Mouse (Mus musculus) G1E (cell line): ENCODE measurements around the gene Cip2a. TPM values are rescaled to one million over a fixed set of nuclear protein-coding genes. Genes with fewer than 3 reads are reported as not detected.

Experiments used
- ATAC-seq: 2 replicates; pipeline ENCODE4 v1.8.0; 2016; ENCODE audit warnings: mild to moderate bottlenecking; ENCODE audit not compliant: insufficient number of reproducible peaks, poor library complexity, low FRiP score, severe bottlenecking; ENCODE audit errors: extremely low read depth
- DNase-seq: peaks from one replicate; pipeline ENCODE4 v3.0.0; 2012; ENCODE audit warnings: low spot score
- H3K27me3 ChIP-seq: 2 replicates; pipeline ENCODE4 v1.6.1; 2012; ENCODE audit warnings: mild to moderate bottlenecking, low read length, inconsistent platforms; ENCODE audit not compliant: insufficient read depth
- H3K36me3 ChIP-seq: replicated peaks from 2 replicates; pipeline ENCODE3; 2012; ENCODE audit warnings: mild to moderate bottlenecking, inconsistent platforms
- H3K4me1 ChIP-seq: 2 replicates; pipeline ENCODE4 v1.6.1; 2012; ENCODE audit warnings: low read depth, low read length, inconsistent platforms, mixed read lengths; ENCODE audit not compliant: insufficient read depth
- H3K4me3 ChIP-seq: 2 replicates; pipeline ENCODE4 v1.5.1; 2012; ENCODE audit warnings: low read depth, mild to moderate bottlenecking, inconsistent platforms, low read length, moderate library complexity, mixed read lengths
- H3K9me3 ChIP-seq: replicated peaks from 2 replicates; pipeline ENCODE4 v1.6.1; 2012; ENCODE audit warnings: inconsistent platforms
- CTCF ChIP-seq: IDR thresholded peaks from 2 replicates; pipeline ENCODE4 v1.5.1; 2012; ENCODE audit warnings: low read depth, low read length, inconsistent platforms, mixed read lengths
- GATA1 ChIP-seq: IDR thresholded peaks from 2 replicates; pipeline ENCODE4 v1.6.1; 2012; ENCODE audit warnings: borderline replicate concordance, low read length, inconsistent platforms, mixed read lengths
- GATA2 ChIP-seq: IDR thresholded peaks from 2 replicates; pipeline ENCODE4 v1.6.1; 2012; ENCODE audit warnings: low read depth, low read length, inconsistent platforms, borderline replicate concordance
- POLR2AphosphoS5 ChIP-seq: IDR thresholded peaks from 2 replicates; pipeline ENCODE4 v1.6.1; 2012; ENCODE audit warnings: low read depth, low read length, inconsistent platforms; ENCODE audit not compliant: insufficient replicate concordance
- TAL1 ChIP-seq: conservative IDR thresholded peaks from 2 replicates; pipeline ENCODE4 v1.6.1; 2012; ENCODE audit warnings: low read depth, low read length, inconsistent platforms, mixed read lengths
- polyA plus RNA-seq: library from polyadenylated mRNA; stranded (reverse); fragments of >175 nt; gene quantifications from 2 replicates; pipeline ENCODE4 v1.2.3, GENCODE M21; 2012
- total RNA-seq, 2 experiments: library from RNA; stranded (forward) in 1 of 2; stranded (reverse) in 1 of 2; fragments of 200-1000 nt in 1 of 2; fragments of >200 nt in 1 of 2; fragmentation: Nextera tagmentation in 1 of 2; gene quantifications; 2 replicates each; pipeline ENCODE4 v1.2.3; 2014 to 2017

Cip2a gene
- total RNA-seq (2014; fragmentation: Nextera tagmentation) (79.7 and 82.2 TPM in 2 replicates), total RNA-seq (2017) (87.5 and 104 TPM in 2 replicates), polyA plus RNA-seq (2.5 and 4.5 TPM in 2 replicates)

DNA sequence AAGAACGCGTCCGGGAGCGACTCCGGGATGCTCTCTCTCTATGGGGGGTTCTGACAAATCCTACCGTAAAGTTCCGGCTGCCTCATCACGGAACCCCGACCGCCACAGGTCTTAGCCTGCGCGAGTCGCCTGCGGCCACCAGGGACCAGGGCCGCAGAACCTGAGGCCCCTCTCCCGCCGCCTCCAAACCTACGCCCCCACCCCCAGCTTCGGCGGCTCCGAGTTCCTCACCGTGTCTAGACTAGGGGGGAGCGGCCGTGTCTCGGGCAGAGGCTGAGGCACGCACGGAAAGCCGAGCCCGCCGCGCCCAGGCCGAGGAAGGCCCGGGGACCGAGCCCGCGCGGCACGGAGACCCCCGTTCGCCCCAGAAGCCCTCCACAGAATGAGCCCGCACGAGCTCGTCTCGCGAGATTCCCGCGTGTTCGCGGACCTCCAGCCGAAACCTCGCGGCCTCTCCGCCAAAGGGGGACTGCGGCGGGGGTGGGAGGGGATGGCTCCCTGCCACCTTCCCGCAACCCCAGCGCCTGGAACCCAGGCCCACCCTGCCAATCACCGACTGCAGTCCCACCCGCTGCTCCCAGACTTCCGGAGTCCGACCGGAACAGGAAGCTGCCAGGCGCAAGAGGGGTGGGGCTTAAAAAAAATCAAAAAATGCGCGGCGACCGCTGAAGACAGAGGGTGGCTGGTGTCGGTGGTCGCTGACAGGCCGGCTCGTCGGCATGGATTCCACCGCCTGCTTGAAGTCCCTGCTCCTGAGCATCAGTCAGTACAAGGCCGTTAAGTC lies at the start of gene Cip2a, which contains the start of gene Dzip3:
TSS of gene Cip2a (plus strand) at position 627 of the 784 bp plus-strand sequence.
TSS of gene Dzip3 (minus strand) at position 607 of the 784 bp plus-strand sequence.
- TF ChIP-seq GATA1 = no peak
- no peak for TF ChIP-seq GATA2
- no peak for TF ChIP-seq POLR2AphosphoS5
- TF ChIP-seq TAL1 = no peak
- H3K27me3 ChIP-seq = no peaks in the 10 kb centered on the region
- peaks cover 21% of the 10 kb centered on the region for H3K36me3 ChIP-seq
- peaks cover 27% of the 10 kb centered on the region for H3K4me1 ChIP-seq
- ATAC-seq (peak; percentile 94), DNase-seq (peak; percentile 91)
- 0 out of 2 replicates have a peak, but pooled peaks cover 3% of the 10 kb centered on the region for H3K9me3 ChIP-seq
- peak within 1 kb of the TSS; percentile 97 for H3K4me3 ChIP-seq

DNA sequence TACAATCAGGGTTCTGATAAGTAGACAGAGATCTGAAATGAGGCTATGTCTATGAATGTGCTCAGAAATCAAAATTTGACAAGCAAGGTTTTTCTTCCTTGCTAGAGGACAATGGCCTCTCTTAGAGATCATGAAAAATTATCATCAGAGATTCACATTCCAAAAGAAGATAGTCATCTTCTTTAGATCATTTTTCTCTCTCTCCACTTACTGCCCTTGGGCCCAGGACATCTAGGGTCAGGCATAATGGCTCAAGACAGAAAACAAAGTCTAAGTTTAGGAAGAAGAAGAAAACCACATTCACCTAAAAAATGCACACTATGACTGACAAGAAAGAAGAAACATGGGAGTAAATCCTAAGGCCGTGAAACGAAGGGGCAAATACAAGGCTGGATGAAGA lies 21.0 kb upstream of the Cip2a start:
- DNase-seq = no peak
- Histone ChIP-seq H3K4me1 (no peaks in the 10 kb centered on the region), H3K9me3 (no peaks in the 10 kb centered on the region), H3K4me3 (no peak overlapping the region), H3K27me3 (no peaks in the 10 kb centered on the region), H3K36me3 (peaks cover 23% of the 10 kb centered on the region)
- TF ChIP-seq GATA2 (no peak), POLR2AphosphoS5 (no peak), GATA1 (no peak), TAL1 (no peak), CTCF (no peak)
- ATAC-seq = no peak

DNA sequence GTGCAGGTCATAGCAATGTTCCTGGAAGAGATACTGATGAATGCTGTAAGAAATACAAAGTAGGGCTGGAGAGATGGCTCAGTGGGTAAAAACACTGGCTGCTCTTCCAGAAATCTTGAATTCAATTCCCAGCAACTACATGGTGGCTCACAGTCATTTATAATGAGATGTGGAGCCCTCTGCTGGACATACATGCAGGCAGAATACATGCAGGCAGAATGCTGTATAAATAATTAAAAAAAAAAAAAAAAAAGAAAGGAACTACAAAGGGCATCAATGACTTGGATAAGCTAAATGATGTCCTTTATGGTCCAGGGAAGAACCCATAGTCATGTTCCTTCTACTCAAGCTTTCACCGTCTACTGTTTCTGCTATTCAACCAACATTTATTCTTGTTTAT lies 20.4 kb upstream of the Cip2a start:
- no peak for DNase-seq

DNA sequence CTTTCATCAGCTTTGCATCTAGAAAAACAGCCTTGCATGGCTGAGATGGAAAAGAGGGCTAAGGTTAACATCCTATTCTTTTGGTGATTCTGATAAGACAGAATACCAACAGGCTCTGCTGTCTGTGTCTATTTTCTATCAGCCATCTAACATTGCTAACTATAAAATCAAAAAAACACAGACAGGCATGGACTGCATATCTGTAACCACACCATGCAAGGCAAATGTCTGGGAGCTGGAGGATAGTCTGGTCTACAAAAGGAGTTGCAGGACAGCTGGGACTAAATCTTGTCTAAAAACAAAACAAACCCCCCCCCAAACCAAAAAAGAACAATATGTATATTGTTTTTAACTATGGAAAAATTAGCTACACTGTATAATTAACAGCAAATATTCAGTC lies 14.0 kb upstream of the Cip2a start:
- H3K4me3 ChIP-seq = no peak overlapping the region
- H3K9me3 ChIP-seq = no peaks in the 10 kb centered on the region
- DNase-seq = no peak
- no peaks in the 10 kb centered on the region for H3K27me3 ChIP-seq
- TF ChIP-seq CTCF (no peak), GATA2 (no peak), TAL1 (no peak), POLR2AphosphoS5 (no peak)
- no peak for ATAC-seq
- peaks cover 27% of the 10 kb centered on the region for H3K36me3 ChIP-seq
- H3K4me1 ChIP-seq = no peaks in the 10 kb centered on the region; the same call in 1 of the 2 replicates

More for the DNA sequence above, 20.4 kb upstream of the Cip2a start:
- peaks cover 29% of the 10 kb centered on the region for H3K36me3 ChIP-seq
- H3K9me3 ChIP-seq = no peaks in the 10 kb centered on the region
- no peaks in the 10 kb centered on the region for H3K27me3 ChIP-seq
- H3K4me3 ChIP-seq = no peak overlapping the region
- no peaks in the 10 kb centered on the region for H3K4me1 ChIP-seq
- no peak for TF ChIP-seq CTCF
- no peak for TF ChIP-seq GATA2
- no peak for TF ChIP-seq POLR2AphosphoS5
- TF ChIP-seq GATA1 = no peak
- TF ChIP-seq TAL1 = no peak
- no peak for ATAC-seq

DNA sequence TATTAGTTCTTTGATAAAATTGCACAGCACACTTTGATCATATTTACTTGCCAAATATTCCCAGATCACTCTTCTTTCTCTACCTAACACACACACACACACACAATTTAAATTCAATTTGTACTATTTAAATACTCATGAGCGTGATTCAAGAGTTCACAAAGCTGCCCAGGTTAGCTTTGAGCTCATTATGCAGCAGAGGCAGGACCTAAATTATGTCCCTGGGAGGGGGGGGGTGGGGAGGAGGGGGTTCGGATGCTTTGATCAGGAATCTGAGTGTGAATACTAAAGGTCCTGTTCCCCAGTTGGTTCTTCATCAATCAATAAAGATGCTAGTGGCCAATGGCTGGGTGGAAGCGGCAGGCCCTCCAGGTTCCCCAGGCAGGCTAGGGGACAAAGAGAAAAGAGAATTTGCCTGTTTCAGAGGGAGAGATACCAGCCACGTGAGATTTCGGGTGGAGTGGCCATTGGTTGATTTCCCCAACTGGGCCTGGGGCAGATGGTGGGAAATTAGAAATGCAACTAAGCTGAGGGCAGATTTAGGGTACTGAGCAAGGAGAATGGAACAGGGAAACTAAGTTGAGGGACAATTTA lies 8.9 kb upstream of the Cip2a start:
- H3K36me3 ChIP-seq = peaks cover 18% of the 10 kb centered on the region
- DNase-seq = no peak
- no peak for TF ChIP-seq GATA2
- no peak for TF ChIP-seq TAL1
- TF ChIP-seq GATA1 = no peak
- no peak for TF ChIP-seq CTCF
- no peak for TF ChIP-seq POLR2AphosphoS5
- H3K9me3 ChIP-seq = 0 out of 2 replicates have a peak, but pooled peaks cover under 1% of the 10 kb centered on the region
- ATAC-seq = no peak
- H3K4me1 ChIP-seq = peaks cover under 1% of the 10 kb centered on the region; the same call in 1 of the 2 replicates
- H3K27me3 ChIP-seq = no peaks in the 10 kb centered on the region
- H3K4me3 ChIP-seq = no peak overlapping the region

DNA sequence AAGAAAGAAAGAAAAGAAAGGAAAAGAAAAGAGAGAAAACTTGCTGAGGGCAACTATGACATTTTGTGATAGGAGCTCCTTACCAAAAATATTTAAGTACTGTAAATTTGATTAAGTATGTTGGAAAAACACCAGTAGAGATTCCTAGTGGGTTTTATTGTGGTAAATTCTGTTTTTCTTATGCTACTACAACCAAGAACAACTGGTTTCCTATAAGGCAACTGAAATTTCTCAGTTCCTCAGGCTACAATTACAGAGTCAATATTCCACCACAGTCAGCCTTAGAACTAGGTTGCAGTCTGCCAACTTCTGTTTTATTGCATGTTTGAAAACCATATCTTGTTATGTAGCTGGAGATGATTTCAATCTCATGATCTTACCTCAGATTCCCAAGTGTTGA lies 4.3 kb upstream of the Cip2a start:
- no peak for DNase-seq
- peaks cover 11% of the 10 kb centered on the region for H3K4me1 ChIP-seq
- no peaks in the 10 kb centered on the region for H3K27me3 ChIP-seq
- ATAC-seq = no peak
- H3K36me3 ChIP-seq = peaks cover 9% of the 10 kb centered on the region
- H3K4me3 ChIP-seq = no peak overlapping the region
- 0 out of 2 replicates have a peak, but pooled peaks cover 3% of the 10 kb centered on the region for H3K9me3 ChIP-seq
- TF ChIP-seq GATA1 = no peak
- no peak for TF ChIP-seq POLR2AphosphoS5
- no peak for TF ChIP-seq TAL1
- no peak for TF ChIP-seq GATA2
- no peak for TF ChIP-seq CTCF
